Mouse (Mus musculus) cerebellum, adult 9-10 months (tissue): Measurements from ENCODE around the gene Abhd5.
"Not testable (repeated sequence)": the region's sequence is repeated elsewhere in the genome, so short reads cannot be mapped to it uniquely, and the experiment has no call there.

Experiments
- DNase-seq: peaks from one replicate; pipeline ENCODE4 v3.0.0; 2022

Gene Abhd5

GRCm38 (mm10) chr9:122351303-122352024 lies at the start of gene Abhd5:
Gene Abhd5, plus strand, starts transcription at chr9:122351608.
- DNase-seq: peak; percentile 88

- no peak for DNase-seq
Observed at GRCm38 (mm10) chr9:122305302-122305701, 46.1 kb upstream of the Abhd5 start.

- no peak for DNase-seq
Observed at GRCm38 (mm10) chr9:122309013-122309980, 42.1 kb upstream of the Abhd5 start.

- peak; percentile 81 for DNase-seq
Observed at GRCm38 (mm10) chr9:122310613-122311049, 40.8 kb upstream of the Abhd5 start.

GRCm38 (mm10) chr9:122311051-122311760 lies 40.2 kb upstream of the Abhd5 start:
- DNase-seq: no peak

GRCm38 (mm10) chr9:122312296-122312990 lies 39.0 kb upstream of the Abhd5 start:
- DNase-seq: no peak

- DNase-seq: not testable (repeated sequence)
Observed at GRCm38 (mm10) chr9:122313128-122313527, 38.3 kb upstream of the Abhd5 start.

GRCm38 (mm10) chr9:122314386-122314785 lies 37.0 kb upstream of the Abhd5 start:
- DNase-seq: no peak

- no peak for DNase-seq
Observed at GRCm38 (mm10) chr9:122314942-122315341, 36.5 kb upstream of the Abhd5 start.

- DNase-seq: no peak
Observed at GRCm38 (mm10) chr9:122315501-122315900, 35.9 kb upstream of the Abhd5 start.

GRCm38 (mm10) chr9:122316562-122316961 lies 34.8 kb upstream of the Abhd5 start:
- DNase-seq: no peak

- DNase-seq: no peak
Observed at GRCm38 (mm10) chr9:122320626-122321025, 30.8 kb upstream of the Abhd5 start.

GRCm38 (mm10) chr9:122322356-122322755 lies 29.1 kb upstream of the Abhd5 start:
- no peak for DNase-seq

GRCm38 (mm10) chr9:122325996-122326395 lies 25.4 kb upstream of the Abhd5 start:
- DNase-seq: no peak

- DNase-seq: no peak
Observed at GRCm38 (mm10) chr9:122328199-122328598, 23.2 kb upstream of the Abhd5 start.

GRCm38 (mm10) chr9:122336677-122337076 lies 14.7 kb upstream of the Abhd5 start:
- no peak for DNase-seq

- no peak for DNase-seq
Observed at GRCm38 (mm10) chr9:122337510-122337931, 13.9 kb upstream of the Abhd5 start.

- DNase-seq: no peak
Observed at GRCm38 (mm10) chr9:122339972-122340371, 11.4 kb upstream of the Abhd5 start.

GRCm38 (mm10) chr9:122343399-122343798 lies 8.0 kb upstream of the Abhd5 start:
- DNase-seq: no peak

GRCm38 (mm10) chr9:122344560-122344959 lies 6.8 kb upstream of the Abhd5 start:
- DNase-seq: no peak

- no peak for DNase-seq
Observed at GRCm38 (mm10) chr9:122345291-122345690, 6.1 kb upstream of the Abhd5 start.

GRCm38 (mm10) chr9:122346059-122346458 lies 5.3 kb upstream of the Abhd5 start:
- no peak for DNase-seq
